Mouse (Mus musculus): ENCODE results near the gene Il17ra.

Gene Il17ra

DNA sequence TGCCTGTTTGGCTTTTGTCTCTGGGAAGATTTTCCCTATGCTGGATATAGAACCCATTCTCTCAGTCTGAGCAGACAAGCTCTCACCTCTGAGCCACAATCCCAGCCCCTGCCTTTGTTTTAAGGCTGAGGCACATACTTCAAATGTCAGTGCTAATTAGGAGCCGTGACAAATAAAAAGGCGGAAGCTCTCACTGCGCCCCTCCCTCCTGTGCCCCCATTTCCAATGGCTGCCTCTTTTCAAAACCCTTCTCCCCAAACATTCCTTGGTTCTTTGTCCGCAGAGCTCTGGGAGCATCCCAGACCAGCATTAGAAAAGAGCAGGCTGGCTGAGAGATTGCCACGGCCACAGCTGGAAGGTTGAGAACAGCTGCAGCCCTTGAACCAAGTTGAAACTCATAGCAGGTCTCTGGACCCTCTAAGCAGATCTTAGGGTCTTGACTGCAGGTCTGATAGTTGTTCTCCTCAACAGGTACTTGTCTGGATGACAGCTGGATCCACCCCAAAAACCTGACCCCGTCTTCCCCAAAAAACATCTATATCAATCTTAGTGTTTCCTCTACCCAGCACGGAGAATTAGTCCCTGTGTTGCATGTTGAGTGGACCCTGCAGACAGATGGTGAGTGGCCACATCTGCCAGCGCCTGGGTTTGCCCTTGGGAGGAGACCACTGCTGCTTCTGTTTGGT, 9.6 kb downstream of the Il17ra start:
- DNase-seq = no peak

GRCm38 (mm10) chr6:120473427-120473826, 10.4 kb downstream of the Il17ra start:
- DNase-seq = no peak

GRCm38 (mm10) chr6:120475288-120475687, 12.2 kb downstream of the Il17ra start:
- no peak for DNase-seq

DNA sequence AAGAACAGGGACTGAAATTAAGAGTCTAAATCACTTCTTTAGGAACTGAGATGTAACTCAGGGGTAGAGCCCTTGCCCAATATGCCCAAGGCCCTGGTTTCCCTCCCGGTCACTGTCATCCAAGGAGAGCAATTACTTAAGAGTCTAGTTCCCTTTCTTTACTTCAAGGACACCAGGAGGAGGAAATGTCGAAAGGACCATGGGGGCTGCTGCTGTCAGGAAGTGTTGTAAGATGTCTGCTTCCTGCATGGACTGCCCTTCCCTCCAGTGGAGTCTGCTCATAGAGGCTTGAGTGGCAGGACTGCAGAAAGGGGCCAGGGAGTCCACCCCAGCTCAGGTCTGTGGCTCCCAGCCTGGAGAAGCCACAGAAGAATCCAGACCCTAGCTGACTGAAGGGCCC, 16.3 kb downstream of the Il17ra start:
- DNase-seq = no peak

- DNase-seq = no peak
Observed at GRCm38 (mm10) chr6:120480361-120480760, 17.3 kb downstream of the Il17ra start.

DNA sequence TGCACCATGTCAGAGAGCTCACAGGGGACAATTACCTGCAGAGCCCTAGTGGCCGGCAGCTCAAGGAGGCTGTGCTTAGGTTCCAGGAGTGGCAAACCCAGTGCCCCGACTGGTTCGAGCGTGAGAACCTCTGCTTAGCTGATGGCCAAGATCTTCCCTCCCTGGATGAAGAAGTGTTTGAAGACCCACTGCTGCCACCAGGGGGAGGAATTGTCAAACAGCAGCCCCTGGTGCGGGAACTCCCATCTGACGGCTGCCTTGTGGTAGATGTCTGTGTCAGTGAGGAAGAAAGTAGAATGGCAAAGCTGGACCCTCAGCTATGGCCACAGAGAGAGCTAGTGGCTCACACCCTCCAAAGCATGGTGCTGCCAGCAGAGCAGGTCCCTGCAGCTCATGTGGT, 18.5 kb downstream of the Il17ra start:
- peak; percentile 50 to 56 for DNase-seq

DNA sequence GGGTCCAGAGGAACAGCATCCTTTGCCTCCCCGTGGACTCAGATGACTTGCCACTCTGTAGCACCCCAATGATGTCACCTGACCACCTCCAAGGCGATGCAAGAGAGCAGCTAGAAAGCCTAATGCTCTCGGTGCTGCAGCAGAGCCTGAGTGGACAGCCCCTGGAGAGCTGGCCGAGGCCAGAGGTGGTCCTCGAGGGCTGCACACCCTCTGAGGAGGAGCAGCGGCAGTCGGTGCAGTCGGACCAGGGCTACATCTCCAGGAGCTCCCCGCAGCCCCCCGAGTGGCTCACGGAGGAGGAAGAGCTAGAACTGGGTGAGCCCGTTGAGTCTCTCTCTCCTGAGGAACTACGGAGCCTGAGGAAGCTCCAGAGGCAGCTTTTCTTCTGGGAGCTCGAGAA, 19.0 kb downstream of the Il17ra start:
- DNase-seq = no peak

- no peak for DNase-seq
Observed at GRCm38 (mm10) chr6:120482756-120483155, 19.7 kb downstream of the Il17ra start.

GRCm38 (mm10) chr6:120483211-120483626, 20.2 kb downstream of the Il17ra start:
- peak; percentile 69 to 71 for DNase-seq

- DNase-seq = no peak
Observed at GRCm38 (mm10) chr6:120485038-120485437, 22.0 kb downstream of the Il17ra start.

GRCm38 (mm10) chr6:120486051-120486510, 23.0 kb downstream of the Il17ra start:
- DNase-seq = peak; percentile 69 to 82

- no peak for DNase-seq
Observed at GRCm38 (mm10) chr6:120488647-120489046, 25.6 kb downstream of the Il17ra start.

DNA sequence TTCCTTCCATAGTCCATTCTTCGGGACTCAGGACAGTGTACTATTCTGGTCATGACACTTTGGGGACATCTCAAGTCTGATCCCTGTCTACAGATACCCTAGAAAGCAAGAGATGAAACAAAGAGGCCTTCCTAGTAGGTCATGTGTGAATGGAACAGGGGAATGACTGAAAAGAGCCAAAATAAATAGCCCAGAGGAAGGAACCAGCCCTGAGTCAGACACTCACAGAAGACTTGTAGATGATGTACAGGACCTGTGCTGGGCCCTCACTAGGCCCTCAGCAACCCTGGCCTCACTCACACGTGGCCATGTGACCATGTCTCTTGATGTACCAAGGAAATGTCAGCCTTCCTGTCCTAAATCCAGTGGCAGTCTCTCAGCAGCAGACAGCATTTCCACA, 26.4 kb downstream of the Il17ra start:
- no peak for DNase-seq

DNA sequence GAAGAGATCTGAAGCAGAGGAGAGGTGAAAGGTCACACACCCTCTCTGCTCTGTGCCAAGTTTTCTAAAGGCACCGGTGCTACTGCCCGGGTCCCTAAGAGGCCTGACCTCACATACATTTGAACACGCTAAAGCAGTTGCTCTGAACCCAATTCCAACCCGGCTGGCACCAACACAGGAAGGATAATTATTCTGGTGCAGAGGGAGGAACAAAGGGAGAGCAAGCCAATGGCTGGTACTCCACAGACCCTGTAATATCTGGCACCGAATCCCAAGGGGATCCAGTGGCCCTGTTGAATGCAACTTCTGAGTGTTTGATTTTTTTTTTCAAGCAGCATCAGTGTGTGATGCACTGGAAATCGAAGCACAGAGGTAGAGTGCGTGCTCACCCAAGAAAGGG, 28.0 kb downstream of the Il17ra start:
- DNase-seq = no peak

DNA sequence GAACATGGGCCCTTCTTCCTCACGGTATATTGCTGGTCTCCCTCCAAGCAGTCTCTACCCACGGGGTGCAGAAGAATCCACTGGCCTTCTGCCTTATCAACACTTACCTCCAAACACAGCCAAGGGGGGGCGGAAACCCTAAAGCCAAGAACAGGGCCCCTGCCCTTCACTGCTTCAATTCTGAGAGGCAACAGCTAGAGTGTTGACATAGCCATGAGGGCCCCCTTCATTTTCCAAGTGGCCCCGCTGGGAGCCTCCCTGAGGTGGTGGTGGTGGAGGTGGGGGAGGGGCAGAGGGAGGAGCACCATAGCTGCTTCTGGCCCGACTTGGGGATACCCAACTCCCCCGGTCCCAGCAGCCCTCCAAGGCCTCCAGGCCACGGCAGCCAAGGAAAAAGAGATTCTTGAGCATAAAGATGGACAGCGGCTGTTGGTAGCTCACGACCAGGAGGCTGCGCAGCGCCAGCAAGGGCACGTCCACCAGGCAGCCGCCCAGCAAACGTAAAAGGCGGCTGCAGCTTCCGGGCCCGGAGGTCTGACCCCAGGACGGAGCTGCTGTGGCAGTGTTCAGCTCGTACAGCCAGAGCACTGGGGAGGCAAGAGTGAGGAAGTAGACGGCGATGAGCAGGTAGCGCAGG, 28.9 kb downstream of the Il17ra start:
- no peak for DNase-seq

DNA sequence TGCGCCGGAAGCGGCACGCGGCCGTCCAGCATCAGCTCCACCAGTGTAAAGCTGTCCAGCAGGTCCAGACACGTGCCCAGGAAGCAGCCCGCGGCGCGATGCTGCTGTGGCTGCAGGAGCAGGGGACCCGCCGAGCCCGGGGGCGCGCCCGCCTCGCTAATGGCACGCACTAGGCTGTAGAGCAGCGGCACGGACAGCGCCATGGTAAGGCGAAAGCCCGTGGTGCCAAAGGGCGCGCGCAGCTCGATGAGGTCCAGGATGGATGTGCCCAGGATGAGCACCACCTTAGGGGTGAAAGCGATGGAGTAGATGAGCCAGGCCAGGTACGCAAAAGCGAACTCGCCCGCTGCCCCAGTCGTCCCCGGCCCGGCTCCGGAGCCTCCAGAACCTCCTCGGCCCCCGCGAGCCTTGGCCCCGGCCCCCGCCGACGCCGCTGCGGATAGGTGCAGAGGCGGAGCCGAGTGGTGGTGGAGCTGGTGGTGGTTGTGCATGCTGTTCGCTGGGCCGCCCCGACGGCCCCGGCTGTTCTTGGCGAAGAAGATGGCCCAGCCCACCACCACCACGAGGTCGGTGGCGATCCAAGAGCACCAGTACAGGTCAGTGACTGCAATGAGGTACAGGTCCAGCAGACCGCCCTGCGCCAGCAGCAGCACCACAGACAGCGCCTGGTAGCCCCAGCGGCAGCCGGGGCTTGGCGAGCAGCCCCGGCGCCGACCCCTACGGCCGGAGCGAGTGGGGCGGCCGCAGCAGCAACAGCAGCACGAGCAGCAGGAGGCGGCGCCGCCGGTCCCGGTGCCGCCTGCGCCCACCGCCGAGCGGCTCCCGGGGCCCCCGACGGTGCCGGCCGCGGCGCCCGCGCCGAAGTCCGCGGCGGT, 29.7 kb downstream of the Il17ra start:
- DNase-seq = peak in 1 of 2 experiments; percentile 36

DNA sequence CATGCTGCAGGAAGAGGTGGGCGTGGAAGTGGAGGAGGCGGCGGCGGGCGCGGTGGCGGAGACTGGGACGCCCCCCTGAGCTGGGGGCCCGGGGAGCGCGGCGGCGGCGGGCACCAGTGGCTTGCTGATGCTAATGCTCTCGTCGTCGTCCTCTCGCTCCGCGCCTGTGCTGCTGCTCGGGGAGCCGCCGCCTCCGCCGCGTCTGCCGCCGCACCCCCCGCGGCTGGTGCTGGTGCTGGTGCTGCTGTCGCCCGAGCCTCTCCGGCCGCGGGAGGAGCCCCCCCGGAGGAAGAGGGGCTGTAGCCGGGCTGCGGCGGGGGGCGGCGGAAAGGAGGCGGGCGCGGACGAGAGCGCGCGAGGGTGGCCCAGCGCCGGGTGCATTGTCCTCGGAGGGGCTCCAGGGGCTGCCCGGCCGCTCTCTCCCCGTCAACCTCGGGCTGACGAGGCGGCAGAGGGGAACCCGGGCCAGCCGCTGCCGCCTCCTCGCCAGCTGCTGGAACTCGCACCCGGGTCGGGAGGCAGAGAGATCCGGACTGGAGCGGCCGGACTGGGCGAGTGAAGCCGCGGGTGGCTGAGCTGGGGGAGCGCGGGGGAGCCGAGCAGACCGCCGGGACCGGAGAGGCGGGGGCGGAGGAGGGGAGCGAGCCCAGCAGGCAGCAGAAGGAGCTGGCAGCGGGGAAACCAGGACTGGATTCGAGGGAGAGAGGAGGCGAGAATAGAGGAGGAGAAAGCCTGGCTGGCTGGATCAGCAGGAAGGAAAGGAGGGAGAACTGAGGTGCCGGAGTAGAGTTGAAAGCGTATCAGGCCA, 30.5 kb downstream of the Il17ra start, which contains the start of gene Tmem121b:
Gene Tmem121b (minus strand): TSS at position 434 of the 808 bp plus-strand sequence.
- peak in 1 of 2 experiments; percentile 53 for DNase-seq

GRCm38 (mm10) chr6:120496544-120496943, 33.5 kb downstream of the Il17ra start:
- no peak for DNase-seq

DNA sequence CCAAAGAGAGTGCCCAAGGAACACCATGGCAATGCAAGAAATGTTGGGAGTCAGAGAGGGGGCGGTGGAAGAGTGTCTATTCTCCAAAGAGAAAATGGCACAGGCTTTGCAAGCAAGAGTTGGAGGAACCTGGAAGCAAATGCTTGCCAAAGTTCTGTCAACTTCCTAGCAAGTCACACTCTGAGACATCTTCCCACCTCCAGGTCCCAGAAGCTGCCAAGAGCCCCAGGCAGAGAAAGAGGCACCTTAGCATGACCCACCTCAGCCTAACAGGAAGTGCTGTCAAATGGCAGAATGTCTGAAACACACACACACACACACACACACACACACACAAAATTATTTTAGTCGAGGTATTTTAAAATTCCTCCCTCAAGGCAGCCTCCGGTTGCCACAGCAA, 41.0 kb downstream of the Il17ra start:
- no peak for DNase-seq

DNA sequence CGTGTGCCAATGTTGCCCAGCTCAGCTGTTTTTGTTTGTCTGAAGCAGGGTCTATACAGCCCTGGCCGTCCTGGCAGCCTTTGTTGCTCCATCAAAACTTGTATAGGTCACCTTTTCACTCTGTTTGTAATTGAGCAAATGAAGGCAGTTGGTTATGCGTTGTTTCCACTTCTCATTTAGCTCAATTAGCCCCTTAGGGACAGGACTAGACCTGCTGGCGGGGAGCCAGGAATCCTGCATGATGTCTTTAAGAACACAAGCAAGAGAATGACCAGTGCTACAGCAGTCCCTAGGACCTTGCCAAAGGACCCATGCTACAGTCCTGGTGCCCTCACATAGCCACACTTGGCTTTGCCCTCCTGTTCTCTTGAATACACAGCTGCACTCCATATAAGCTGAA, 42.5 kb downstream of the Il17ra start:
- no peak for DNase-seq

- no peak for DNase-seq
Observed at GRCm38 (mm10) chr6:120508645-120509044, 45.6 kb downstream of the Il17ra start.

GRCm38 (mm10) chr6:120509975-120510374, 46.9 kb downstream of the Il17ra start:
- DNase-seq = no peak

DNA sequence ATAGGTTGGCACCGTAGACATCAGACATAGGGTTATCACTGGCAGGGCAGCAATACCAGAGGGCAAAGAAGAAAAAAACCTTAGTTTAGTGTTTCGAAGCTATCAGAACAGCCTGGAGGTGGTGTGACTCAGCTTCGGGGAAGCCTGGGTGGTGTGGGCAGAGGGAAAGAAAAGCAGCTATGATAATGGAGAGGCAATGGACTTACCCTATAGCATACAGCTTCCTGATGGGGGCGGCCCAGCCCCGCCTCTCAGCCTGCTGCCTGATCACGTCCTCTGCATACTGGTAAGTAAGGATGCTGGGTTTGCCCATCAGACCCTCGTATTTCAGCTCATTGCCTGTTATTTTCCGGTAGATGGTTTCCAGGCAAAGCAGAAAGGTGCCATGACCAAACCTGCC, 47.4 kb downstream of the Il17ra start:
- DNase-seq = no peak
